Mouse (Mus musculus) ES-E14 (cell line): ENCODE measurements around the gene Ntrk3. TPM values are rescaled to one million over a fixed set of nuclear protein-coding genes. Genes with fewer than 3 reads are reported as not detected.

Source experiments
- DNase-seq: peaks from one replicate; pipeline ENCODE4 v3.0.0-alpha.2; 2013; ENCODE audit warnings: low read depth, low spot score
- H3K27ac ChIP-seq: 2 replicates; pipeline ENCODE4 v1.5.1; 2012; ENCODE audit warnings: low read depth, mild to moderate bottlenecking, low read length, moderate library complexity, mixed read lengths; ENCODE audit not compliant: poor library complexity, insufficient read depth, severe bottlenecking
- H3K36me3 ChIP-seq: 2 replicates; pipeline ENCODE4 v1.6.1; 2012; ENCODE audit warnings: mild to moderate bottlenecking, low read length, moderate library complexity, mixed read lengths; ENCODE audit not compliant: control insufficient read depth, poor library complexity, insufficient read depth, severe bottlenecking
- H3K4me1 ChIP-seq, 2 experiments: fragments of 150-350 bp in 1 of 2; sonication (generic) in 1 of 2; 2 replicates each; pipeline ENCODE4 v1.6.1; 2012; ENCODE audit warnings: low read length in 2 of 2, mild to moderate bottlenecking in 1 of 2, mixed read lengths in 1 of 2; ENCODE audit not compliant: control insufficient read depth in 2 of 2, insufficient read depth in 2 of 2, poor library complexity in 1 of 2
- H3K4me3 ChIP-seq, 2 experiments: fragments of 150-350 bp in 1 of 2; sonication (generic) in 1 of 2; 2 replicates each; pipeline ENCODE4 v1.5.1; 2012; ENCODE audit warnings: low read length in 2 of 2, low read depth in 1 of 2, mild to moderate bottlenecking in 1 of 2, mixed read lengths in 1 of 2; ENCODE audit not compliant: insufficient read depth in 1 of 2, poor library complexity in 1 of 2, severe bottlenecking in 1 of 2
- H3K9ac ChIP-seq: 2 replicates; pipeline ENCODE4 v1.6.1; 2012; ENCODE audit warnings: low read depth, mild to moderate bottlenecking, low read length, mixed read lengths; ENCODE audit not compliant: poor library complexity, insufficient read depth, severe bottlenecking
- H3K9me3 ChIP-seq: fragments of 150-350 bp; sonication (generic); 2 replicates; pipeline ENCODE4 v1.6.1; 2012; ENCODE audit warnings: low read depth, mild to moderate bottlenecking, low read length; ENCODE audit not compliant: control insufficient read depth, insufficient read depth
- CHD2 ChIP-seq: IDR thresholded peaks from 2 replicates; pipeline ENCODE4 v1.6.1; 2014; ENCODE audit warnings: mild to moderate bottlenecking, low read depth, low read length, inconsistent platforms
- HCFC1 ChIP-seq: IDR thresholded peaks from 2 replicates; pipeline ENCODE4 v1.6.1; 2012; ENCODE audit warnings: low read length, inconsistent platforms, borderline replicate concordance; ENCODE audit not compliant: insufficient read depth
- MAFK ChIP-seq: IDR thresholded peaks from 2 replicates; pipeline ENCODE4 v1.6.1; 2014; ENCODE audit warnings: mild to moderate bottlenecking, low read depth, low read length, inconsistent platforms; ENCODE audit not compliant: insufficient read depth
- ZC3H11A ChIP-seq: IDR thresholded peaks from 2 replicates; pipeline ENCODE4 v1.6.1; 2012; ENCODE audit warnings: low read depth, mild to moderate bottlenecking, inconsistent platforms, low read length, borderline replicate concordance
- ZNF384 ChIP-seq: IDR thresholded peaks from 2 replicates; pipeline ENCODE4 v1.6.1; 2012; ENCODE audit warnings: low read depth, low read length, inconsistent platforms
- in situ Hi-C, 2 experiments: fragments of 600-800 bp; cut with MboI; formaldehyde crosslinking; loops; one replicate each; pipeline ENCODE4 v1.15.1; 2025; ENCODE audit warnings: low sequenced_read_pairs in 2 of 2, inconsistent platforms in 1 of 2; ENCODE audit not compliant: unreplicated experiment in 2 of 2
- total RNA-seq: library from RNA; depleted of rRNA; stranded (reverse); fragments of 300-350 nt; gene quantifications from 2 replicates; pipeline ENCODE4 v1.2.3, GENCODE M21; 2012

Ntrk3 gene
- total RNA-seq, 1 experiment, result 0.40 TPM

DNA sequence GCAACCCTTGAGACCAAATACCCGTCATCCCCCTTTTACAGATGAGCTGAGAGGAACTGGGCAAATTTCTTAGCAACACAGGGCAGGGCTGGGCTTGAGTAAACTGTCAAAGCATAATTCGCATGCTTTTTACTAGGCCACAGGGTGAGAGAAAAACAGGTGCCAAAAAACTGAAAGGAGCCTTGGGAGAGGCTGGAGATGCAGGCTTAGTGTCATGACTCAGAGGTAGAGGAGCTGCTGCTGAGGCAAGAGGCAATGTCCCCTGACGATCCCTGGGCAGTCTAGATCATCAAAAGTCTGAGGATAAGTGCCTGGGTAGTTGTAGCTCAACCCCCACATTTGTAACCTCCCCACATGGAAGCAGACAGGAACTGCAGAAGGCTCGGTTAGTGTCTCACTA is 116.7 kb downstream of the Ntrk3 start:
- in situ Hi-C loops, result no loop called here

DNA sequence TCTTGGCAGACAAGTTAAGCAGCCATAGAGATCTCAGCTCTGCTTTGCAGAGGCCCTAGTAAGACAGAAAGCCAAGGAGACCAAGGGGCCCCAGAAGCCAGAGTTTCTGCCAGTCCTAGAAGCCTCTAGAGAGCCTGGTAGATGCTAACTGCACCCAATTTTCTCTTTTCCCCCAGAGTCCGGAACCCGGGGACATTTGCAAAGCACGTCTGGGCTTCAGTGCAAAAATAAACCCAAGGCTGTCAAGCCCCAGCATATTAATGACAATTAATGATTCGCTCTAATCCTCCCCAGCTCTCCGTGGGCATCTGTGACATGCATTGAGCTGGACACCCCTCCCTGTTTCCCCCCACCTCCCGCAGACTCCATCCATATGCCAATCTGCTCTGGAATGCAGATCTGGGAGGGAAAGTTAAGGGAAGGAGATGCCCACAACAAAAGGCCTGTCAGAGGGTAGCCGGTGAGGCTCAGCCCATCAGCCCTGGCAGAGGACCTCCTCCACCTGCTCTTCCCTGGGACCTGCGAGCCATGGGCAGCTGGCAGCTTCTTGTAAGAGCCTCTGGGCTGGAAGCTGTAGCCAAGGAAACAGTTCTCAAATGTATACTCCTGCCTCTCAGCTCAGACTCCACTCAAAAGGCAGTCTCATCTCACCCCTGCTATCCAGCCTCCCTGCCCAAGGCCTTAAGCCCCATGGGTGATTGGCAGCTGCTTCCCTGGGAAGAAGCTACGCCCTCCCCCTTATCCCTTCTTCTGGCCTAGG is 117.8 kb downstream of the Ntrk3 start:
- in situ Hi-C loops, result no loop called here
- no peak for DNase-seq
- Histone ChIP-seq H3K4me1 (no peaks in the 10 kb centered on the region), H3K9ac (no peak overlapping the region), H3K9me3 (no peaks in the 10 kb centered on the region), H3K27ac (no peak overlapping the region), H3K36me3 (no peaks in the 10 kb centered on the region), H3K4me3 (no peak overlapping the region)
- TF ChIP-seq ZNF384 (no peak), HCFC1 (no peak), ZC3H11A (no peak), CHD2 (no peak), MAFK (no peak)

More for the DNA sequence above, 116.7 kb downstream of the Ntrk3 start:
- no peaks in the 10 kb centered on the region for H3K36me3 ChIP-seq
- no peak overlapping the region for H3K4me3 ChIP-seq
- H3K4me1 ChIP-seq, result no peaks in the 10 kb centered on the region
- no peaks in the 10 kb centered on the region for H3K9me3 ChIP-seq
- H3K9ac ChIP-seq, result no peak overlapping the region
- DNase-seq, result no peak
- no peak overlapping the region for H3K27ac ChIP-seq
- TF ChIP-seq ZNF384 (no peak), ZC3H11A (no peak), HCFC1 (no peak), CHD2 (no peak), MAFK (no peak)

DNA sequence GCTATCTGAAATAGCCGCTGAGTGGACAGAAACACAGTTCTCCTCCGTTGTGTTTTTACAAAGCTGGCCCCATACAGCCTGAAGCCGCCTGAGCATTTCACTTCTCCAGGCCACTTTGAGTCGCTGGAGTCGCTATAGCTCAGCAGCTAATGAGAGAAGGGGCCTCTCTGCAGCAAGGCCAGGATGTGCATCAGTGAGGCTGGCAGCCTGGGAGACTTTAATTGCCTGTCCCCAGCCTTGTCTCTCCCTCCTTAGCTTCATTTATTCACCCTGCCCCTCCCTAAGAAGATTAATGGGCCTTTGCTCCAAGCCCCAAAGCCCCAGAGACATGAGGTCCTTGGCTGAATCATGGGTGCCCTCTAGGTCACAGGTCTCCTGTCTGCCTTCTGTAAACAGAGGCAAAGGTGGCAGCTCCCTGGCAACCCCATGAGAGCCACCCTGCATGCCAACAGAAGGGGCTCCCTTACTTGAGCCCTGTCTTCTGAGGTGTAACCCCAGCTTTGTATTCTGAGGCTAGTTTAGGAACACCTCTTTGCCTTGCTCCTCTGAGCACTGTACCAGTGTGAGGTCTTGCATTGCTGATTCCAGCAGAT is 132.2 kb downstream of the Ntrk3 start:
- no peak overlapping the region for H3K9ac ChIP-seq
- no peak overlapping the region for H3K4me3 ChIP-seq
- no peak for DNase-seq
- in situ Hi-C loops, result no loop called here
- no peaks in the 10 kb centered on the region for H3K9me3 ChIP-seq
- H3K36me3 ChIP-seq, result no peaks in the 10 kb centered on the region
- H3K27ac ChIP-seq, result no peak overlapping the region
- TF ChIP-seq ZC3H11A (no peak), HCFC1 (no peak), MAFK (no peak), CHD2 (no peak), ZNF384 (no peak)
- no peaks in the 10 kb centered on the region for H3K4me1 ChIP-seq

DNA sequence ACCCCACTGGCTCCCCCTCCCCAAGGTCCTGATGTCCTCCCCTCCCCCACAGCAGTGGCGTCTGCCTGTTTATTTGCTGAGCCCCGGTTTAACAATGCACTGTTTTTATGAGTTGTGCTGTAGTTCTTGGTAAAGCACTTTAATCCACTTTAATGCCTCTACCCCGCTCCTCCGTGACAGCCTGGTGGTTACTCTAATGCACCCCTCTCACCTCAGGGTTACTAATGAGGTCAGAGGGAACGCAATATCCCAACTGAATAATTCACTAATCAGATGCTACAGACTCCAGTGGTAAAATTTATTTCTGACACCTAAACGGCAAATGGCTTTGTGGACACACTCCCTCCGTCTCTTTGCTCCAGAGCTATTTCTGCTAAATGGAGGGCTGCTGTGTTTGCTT is 133.9 kb downstream of the Ntrk3 start:
- no peak overlapping the region for H3K27ac ChIP-seq
- no peak for DNase-seq
- H3K4me3 ChIP-seq, result no peak overlapping the region
- no peaks in the 10 kb centered on the region for H3K9me3 ChIP-seq
- H3K36me3 ChIP-seq, result no peaks in the 10 kb centered on the region
- H3K9ac ChIP-seq, result no peak overlapping the region
- H3K4me1 ChIP-seq, result no peaks in the 10 kb centered on the region
- TF ChIP-seq MAFK (no peak), CHD2 (no peak), HCFC1 (no peak), ZC3H11A (no peak), ZNF384 (no peak)
- in situ Hi-C loops, result no loop called here
